Mouse (Mus musculus) forebrain, postnatal 0 days (tissue): ENCODE measurements at regions not wholly inside any gene's neighbourhood (a gene's known extent, or its start where the extent isn't known, plus 50 kb on each side); places are given as distances from the start of the nearest gene placed in this dataset.

Source experiments
- ATAC-seq: fragments of 200-750 bp; cut with Nextera tagmentation; 2 replicates; pipeline ENCODE4 v1.8.0; 2017; ENCODE audit warnings: mild to moderate bottlenecking, moderate library complexity
- DNase-seq: peaks from one replicate; pipeline ENCODE4 v3.0.0-alpha.2; 2015
- H3K27ac ChIP-seq: fragments of 300-500 bp; sonication (generic); 2 replicates; pipeline ENCODE4 v1.5.1; 2014; ENCODE audit warnings: low read depth, mild to moderate bottlenecking, antibody characterized with exemption, low read length, moderate library complexity, mixed read lengths
- H3K27me3 ChIP-seq: fragments of 300-500 bp; sonication (generic); 2 replicates; pipeline ENCODE4 v1.6.1; 2014; ENCODE audit warnings: mild to moderate bottlenecking, low read length, mixed read lengths; ENCODE audit not compliant: insufficient read depth
- H3K36me3 ChIP-seq: fragments of 300-500 bp; sonication (generic); 2 replicates; pipeline ENCODE4 v1.6.1; 2014; ENCODE audit warnings: mild to moderate bottlenecking, moderate library complexity; ENCODE audit not compliant: insufficient read depth
- H3K4me1 ChIP-seq: fragments of 300-500 bp; sonication (generic); 2 replicates; pipeline ENCODE4 v1.6.1; 2014; ENCODE audit warnings: antibody characterized with exemption; ENCODE audit not compliant: insufficient read depth
- H3K4me2 ChIP-seq: fragments of 300-500 bp; sonication (generic); 2 replicates; pipeline ENCODE4 v1.6.1; 2014; ENCODE audit warnings: low read depth, mild to moderate bottlenecking, moderate library complexity
- H3K4me3 ChIP-seq: fragments of 300-500 bp; sonication (generic); 2 replicates; pipeline ENCODE4 v1.5.1; 2014; ENCODE audit warnings: low read depth, low read length, mixed read lengths
- H3K9ac ChIP-seq: fragments of 300-500 bp; sonication (generic); 2 replicates; pipeline ENCODE4 v1.6.1; 2014; ENCODE audit warnings: mild to moderate bottlenecking
- H3K9me3 ChIP-seq: fragments of 300-500 bp; sonication (generic); 2 replicates; pipeline ENCODE4 v1.6.1; 2016; ENCODE audit warnings: low read length
- CTCF ChIP-seq: sonication (generic); IDR thresholded peaks from 2 replicates; pipeline ENCODE4 v1.5.1; 2016; ENCODE audit warnings: antibody characterized with exemption, control low read depth, low read depth
- WGBS: fragments of 180-500 bp; shearing (Covaris S2); extraction: QIAGEN DNeasy Blood & Tissue Kit; methylation state at CpG from one replicate; pipeline ENCODE4 v1.1.7; 2014; 5-methylcytosine and 5-hydroxymethylcytosine counted together

GRCm38 (mm10) chr3:83706531-83707243 lies 59.4 kb upstream of the Sfrp2 start:
- H3K4me3 ChIP-seq = no peak overlapping the region
- H3K4me1 ChIP-seq = no peaks in the 10 kb centered on the region
- H3K36me3 ChIP-seq = no peaks in the 10 kb centered on the region
- ATAC-seq = no peak
- no peak for DNase-seq
- 72% methylated on average over 13 of the region's 13 CpGs for WGBS
- no peak overlapping the region for H3K27ac ChIP-seq
- no peaks in the 10 kb centered on the region for H3K27me3 ChIP-seq
- no peak overlapping the region for H3K4me2 ChIP-seq
- H3K9ac ChIP-seq = no peak overlapping the region
- TF ChIP-seq CTCF = peak; percentile 3; the same call in 1 of the 2 replicates
- H3K9me3 ChIP-seq = no peaks in the 10 kb centered on the region

GRCm38 (mm10) chr3:83707278-83707677 lies 58.8 kb upstream of the Sfrp2 start:
- DNase-seq (no peak), ATAC-seq (no peak)
- no peak overlapping the region for H3K9ac ChIP-seq
- H3K4me3 ChIP-seq = no peak overlapping the region
- 85% methylated on average over 7 of the region's 7 CpGs for WGBS
- no peak overlapping the region for H3K27ac ChIP-seq
- no peak overlapping the region for H3K4me2 ChIP-seq
- no peaks in the 10 kb centered on the region for H3K4me1 ChIP-seq
- no peaks in the 10 kb centered on the region for H3K9me3 ChIP-seq
- TF ChIP-seq CTCF = no peak
- H3K27me3 ChIP-seq = no peaks in the 10 kb centered on the region
- H3K36me3 ChIP-seq = no peaks in the 10 kb centered on the region

- Histone ChIP-seq H3K27ac (no peak overlapping the region), H3K4me3 (no peak overlapping the region), H3K9ac (no peak overlapping the region), H3K27me3 (no peaks in the 10 kb centered on the region), H3K36me3 (no peaks in the 10 kb centered on the region), H3K4me2 (no peak overlapping the region), H3K9me3 (no peaks in the 10 kb centered on the region), H3K4me1 (no peaks in the 10 kb centered on the region)
- 75% methylated on average over 4 of the region's 4 CpGs for WGBS
- DNase-seq = no peak
- no peak for ATAC-seq
- TF ChIP-seq CTCF = no peak
These were observed 57.1 kb upstream of the Sfrp2 start for GRCm38 (mm10) chr3:83708973-83709372.

- H3K27me3 ChIP-seq = no peaks in the 10 kb centered on the region
- no peak for TF ChIP-seq CTCF
- no peaks in the 10 kb centered on the region for H3K9me3 ChIP-seq
- H3K27ac ChIP-seq = no peak overlapping the region
- no peak for ATAC-seq
- DNase-seq = no peak
- H3K36me3 ChIP-seq = no peaks in the 10 kb centered on the region
- H3K4me2 ChIP-seq = no peak overlapping the region
- H3K4me3 ChIP-seq = no peak overlapping the region
- H3K9ac ChIP-seq = no peak overlapping the region
- no peaks in the 10 kb centered on the region for H3K4me1 ChIP-seq
- 83% methylated on average over 1 of the region's 1 CpGs for WGBS
These were observed 56.6 kb upstream of the Sfrp2 start for GRCm38 (mm10) chr3:83709531-83709930.

GRCm38 (mm10) chr3:83710995-83711541 lies 55.1 kb upstream of the Sfrp2 start:
- Histone ChIP-seq H3K36me3 (no peaks in the 10 kb centered on the region), H3K4me1 (no peaks in the 10 kb centered on the region), H3K4me2 (no peak overlapping the region), H3K27ac (no peak overlapping the region), H3K9ac (no peak overlapping the region), H3K4me3 (no peak overlapping the region), H3K9me3 (no peaks in the 10 kb centered on the region), H3K27me3 (no peaks in the 10 kb centered on the region)
- DNase-seq (no peak), ATAC-seq (no peak)
- 65% methylated on average over 10 of the region's 10 CpGs for WGBS
- TF ChIP-seq CTCF = no peak

- no peak for DNase-seq
- ATAC-seq = no peak
- WGBS = 81% methylated on average over 2 of the region's 2 CpGs
- Histone ChIP-seq H3K9me3 (no peaks in the 10 kb centered on the region), H3K27me3 (no peaks in the 10 kb centered on the region), H3K4me2 (no peak overlapping the region), H3K4me3 (no peak overlapping the region), H3K27ac (no peak overlapping the region), H3K4me1 (no peaks in the 10 kb centered on the region), H3K9ac (no peak overlapping the region), H3K36me3 (no peaks in the 10 kb centered on the region)
- no peak for TF ChIP-seq CTCF
These were observed 53.8 kb upstream of the Sfrp2 start for GRCm38 (mm10) chr3:83712355-83712754.

- Histone ChIP-seq H3K4me1 (no peaks in the 10 kb centered on the region), H3K9ac (no peak overlapping the region), H3K36me3 (no peaks in the 10 kb centered on the region), H3K4me3 (no peak overlapping the region), H3K27me3 (no peaks in the 10 kb centered on the region), H3K4me2 (no peak overlapping the region), H3K27ac (no peak overlapping the region), H3K9me3 (no peaks in the 10 kb centered on the region)
- no peak for DNase-seq
- 0 out of 2 replicates have a peak, but pooled peaks have one; percentile 17 for TF ChIP-seq CTCF
- WGBS = 61% methylated on average over 6 of the region's 6 CpGs
- ATAC-seq = no peak
These were observed 51.5 kb upstream of the Sfrp2 start for GRCm38 (mm10) chr3:83714572-83714971.
